Mouse (Mus musculus): Measurements from ENCODE around the gene Gtf2ird2. TPM values are rescaled to one million over a fixed set of nuclear protein-coding genes. Genes with fewer than 3 reads are reported as not detected.

Gene Gtf2ird2
- total and polyA plus RNA-seq, 3 experiments: 3.6 to 4.6 TPM; not detected in 1

GRCm38 (mm10) chr5:134258395-134258794 lies 74.6 kb downstream of the Gtf2ird2 start:
- no peaks in the 10 kb centered on the region for H3K9me3 ChIP-seq (replicated peaks; ENCODE audit: insufficient read depth, low read length)
- no peak for TF ChIP-seq MXI1 (IDR thresholded peaks at IDR 0.05; ENCODE audit: low read depth, low read length)
- no peak for TF ChIP-seq MYB (IDR thresholded peaks at IDR 0.05; ENCODE audit: low read depth, low read length)
- TF ChIP-seq POLR2A (IDR thresholded peaks at IDR 0.05; ENCODE audit: control insufficient read depth in 1 of 2, insufficient read depth in 1 of 2, low read depth in 1 of 2, low read length in 2 of 2, poor library complexity in 1 of 2): no peak
- no peak for TF ChIP-seq CTCF (IDR thresholded peaks at IDR 0.05 in 2 of 3, conservative IDR thresholded peaks at IDR 0.05 in 1 of 3; ENCODE audit: control insufficient read depth in 1 of 3, insufficient read depth in 1 of 3, low read depth in 2 of 3, low read length in 3 of 3, poor library complexity in 1 of 3, severe bottlenecking in 1 of 3)
- no peak for TF ChIP-seq NELFE (IDR thresholded peaks at IDR 0.05; ENCODE audit: low read depth, low read length)
- no peak for DNase-seq (ENCODE audit: low read depth, low spot score)
- no peak overlapping the region for H3K4me3 ChIP-seq (ENCODE audit: control insufficient read depth in 1 of 2, insufficient read depth in 1 of 2, low read depth in 2 of 2, low read length in 2 of 2)
- H3K9ac ChIP-seq (ENCODE audit: control insufficient read depth, low read depth, low read length, poor library complexity, severe bottlenecking): no peak overlapping the region
- H3K36me3 ChIP-seq (ENCODE audit: control insufficient read depth in 1 of 2, insufficient read depth in 2 of 2, low read length in 2 of 2): peaks cover 0 to 23% of the 10 kb centered on the region in 2 experiments; a peak in 2 of 4 replicates
- H3K4me1 ChIP-seq (ENCODE audit: control insufficient read depth in 1 of 2, insufficient read depth in 2 of 2, low read length in 2 of 2): no peaks in the 10 kb centered on the region
- no peak overlapping the region for H3K27ac ChIP-seq (ENCODE audit: control insufficient read depth, low read depth, low read length)
- H3K27me3 ChIP-seq (ENCODE audit: control insufficient read depth in 1 of 2, insufficient read depth in 2 of 2, low read length in 2 of 2): no peaks in the 10 kb centered on the region
- no peaks in the 10 kb centered on the region for H3K79me2 ChIP-seq (ENCODE audit: control insufficient read depth, insufficient read depth, low read length, poor library complexity)

GRCm38 (mm10) chr5:134258934-134259333 lies 75.1 kb downstream of the Gtf2ird2 start:
- Histone ChIP-seq H3K4me3 (ENCODE audit: control insufficient read depth in 1 of 2, insufficient read depth in 1 of 2, low read depth in 2 of 2, low read length in 2 of 2) (no peak overlapping the region), H3K27me3 (ENCODE audit: control insufficient read depth in 1 of 2, insufficient read depth in 2 of 2, low read length in 2 of 2) (no peaks in the 10 kb centered on the region), H3K36me3 (ENCODE audit: control insufficient read depth in 1 of 2, insufficient read depth in 2 of 2, low read length in 2 of 2) (peaks cover 0 to 23% of the 10 kb centered on the region in 2 experiments; a peak in 2 of 4 replicates), H3K9me3 (replicated peaks; ENCODE audit: insufficient read depth, low read length) (no peaks in the 10 kb centered on the region), H3K27ac (ENCODE audit: control insufficient read depth, low read depth, low read length) (no peak overlapping the region), H3K9ac (ENCODE audit: control insufficient read depth, low read depth, low read length, poor library complexity, severe bottlenecking) (no peak overlapping the region), H3K79me2 (ENCODE audit: control insufficient read depth, insufficient read depth, low read length, poor library complexity) (no peaks in the 10 kb centered on the region), H3K4me1 (ENCODE audit: control insufficient read depth in 1 of 2, insufficient read depth in 2 of 2, low read length in 2 of 2) (no peaks in the 10 kb centered on the region)
- DNase-seq (ENCODE audit: low read depth, low spot score): no peak
- TF ChIP-seq ELF1 (IDR thresholded peaks at IDR 0.05; ENCODE audit: low read depth, low read length): no peak
- TF ChIP-seq HCFC1 (IDR thresholded peaks at IDR 0.05; ENCODE audit: low read depth, low read length): no peak
- TF ChIP-seq USF1 (IDR thresholded peaks at IDR 0.05; ENCODE audit: low read depth, low read length): no peak
- TF ChIP-seq MAFK (IDR thresholded peaks at IDR 0.05; ENCODE audit: borderline replicate concordance, low read depth, low read length): no peak
- TF ChIP-seq E2F4 (IDR thresholded peaks at IDR 0.05; ENCODE audit: borderline replicate concordance, low read depth, low read length): no peak
- no peak for TF ChIP-seq NELFE (IDR thresholded peaks at IDR 0.05; ENCODE audit: low read depth, low read length)
- no peak for TF ChIP-seq MXI1 (IDR thresholded peaks at IDR 0.05; ENCODE audit: low read depth, low read length)
- TF ChIP-seq RCOR1 (IDR thresholded peaks at IDR 0.05; ENCODE audit: low read depth, low read length): no peak
- no peak for TF ChIP-seq RAD21 (IDR thresholded peaks at IDR 0.05; ENCODE audit: low read depth, low read length)
- TF ChIP-seq TCF12 (IDR thresholded peaks at IDR 0.05; ENCODE audit: low read depth, low read length): no peak
- no peak for TF ChIP-seq GATA1 (IDR thresholded peaks at IDR 0.05; ENCODE audit: low read depth, low read length)
- TF ChIP-seq POLR2A (IDR thresholded peaks at IDR 0.05; ENCODE audit: control insufficient read depth in 1 of 2, insufficient read depth in 1 of 2, low read depth in 1 of 2, low read length in 2 of 2, poor library complexity in 1 of 2): no peak

Measured in MEL (cell line).